In genomic region chr13:34238646-34239290, GRCm38 (mm10) we compare ENCODE assay signal across 9 mouse cellular contexts.
DNase-seq lines count a peak whose midpoint lies in the region; ATAC-seq lines count a peak whose summit lies in the region.
"Had no signal": no experiment of that assay in that cellular context is flagged by ENCODE, and none has a peak within 500 bp of the region (broad histone marks: within the 10 kb centered on the region; RNA-seq: fewer than 3 reads in every experiment).

No protein-coding gene starts in this region.

- no peak overlapping the region for H3K4me2 ChIP-seq in lung, embryonic 16.5 days (ENCODE audit: low read depth, low read length)
- no peak overlapping the region for H3K4me2 ChIP-seq in forebrain, embryonic 15.5 days (replicated peaks)
- H3K4me2 ChIP-seq in liver, embryonic 16.5 days (ENCODE audit: low read depth, low read length): no peak overlapping the region

- H3K9me3 ChIP-seq in lung, embryonic 16.5 days (ENCODE audit: control insufficient read depth, low read length): no peaks in the 10 kb centered on the region
- H3K9me3 ChIP-seq in forebrain, embryonic 15.5 days: no peaks in the 10 kb centered on the region
- no peaks in the 10 kb centered on the region for H3K9me3 ChIP-seq in liver, embryonic 16.5 days (replicated peaks; ENCODE audit: control insufficient read depth, low read length)

- DNase-seq in lung, postnatal 10 days: no peak
- no peak for DNase-seq in adrenal gland, adult 8-10 months
- DNase-seq in heart, adult 11 months: no peak
- no peak for DNase-seq in urinary bladder, adult 2 months (ENCODE audit: low spot score)
- no peak for DNase-seq in layer of hippocampus, postnatal 14 days (ENCODE audit: low spot score in 2 of 2)
- DNase-seq: lung, adult 2 months had no signal

- H3K4me3 ChIP-seq in lung, embryonic 16.5 days (ENCODE audit: low read length): no peak overlapping the region
- H3K4me3 ChIP-seq in forebrain, embryonic 15.5 days: no peak overlapping the region
- no peak overlapping the region for H3K4me3 ChIP-seq in liver, embryonic 16.5 days (ENCODE audit: low read depth, low read length)

- ATAC-seq in lung, embryonic 16.5 days (ENCODE audit: low read depth): peak; percentile 31; the same call in 1 of the 2 replicates
- ATAC-seq in forebrain, embryonic 15.5 days (replicated peaks): peak; percentile 73
- no peak for ATAC-seq in liver, embryonic 16.5 days (ENCODE audit: low read depth)

- no peaks in the 10 kb centered on the region for H3K27me3 ChIP-seq in lung, embryonic 16.5 days (ENCODE audit: control insufficient read depth, insufficient read depth, low read depth, low read length)
- no peaks in the 10 kb centered on the region for H3K27me3 ChIP-seq in forebrain, embryonic 15.5 days
- H3K27me3 ChIP-seq in liver, embryonic 16.5 days (ENCODE audit: control insufficient read depth, insufficient read depth, low read depth, low read length): no peaks in the 10 kb centered on the region

- 22% methylated on average over 14 of the region's 14 CpGs for WGBS in lung, embryonic 16.5 days
- WGBS in forebrain, embryonic 15.5 days: 4% methylated on average over 14 of the region's 14 CpGs
- WGBS in liver, embryonic 16.5 days (ENCODE audit: insufficient replicate concordance): 52% methylated on average over 14 of the region's 14 CpGs

- no peak overlapping the region for H3K9ac ChIP-seq in lung, embryonic 16.5 days (ENCODE audit: low read length)
- H3K9ac ChIP-seq in forebrain, embryonic 15.5 days (replicated peaks): no peak overlapping the region
- H3K9ac ChIP-seq in liver, embryonic 16.5 days (ENCODE audit: low read depth, low read length): no peak overlapping the region

- H3K36me3 ChIP-seq in lung, embryonic 16.5 days (ENCODE audit: control insufficient read depth, insufficient read depth, low read length): no peaks in the 10 kb centered on the region
- no peaks in the 10 kb centered on the region for H3K36me3 ChIP-seq in forebrain, embryonic 15.5 days
- H3K36me3 ChIP-seq in liver, embryonic 16.5 days (ENCODE audit: control insufficient read depth, insufficient read depth): no peaks in the 10 kb centered on the region

- peak overlapping the region; percentile 30; the same call in 1 of the 2 replicates for H3K27ac ChIP-seq in lung, embryonic 16.5 days (ENCODE audit: low read length)
- peak overlapping the region; percentile 77 for H3K27ac ChIP-seq in forebrain, embryonic 15.5 days (replicated peaks)
- peak overlapping the region; percentile 27; the same call in 1 of the 2 replicates for H3K27ac ChIP-seq in liver, embryonic 16.5 days (ENCODE audit: low read length)

- H3K4me1 ChIP-seq in lung, embryonic 16.5 days (replicated peaks; ENCODE audit: control insufficient read depth, insufficient read depth, low read length): peaks cover 9% of the 10 kb centered on the region; the same call in 1 of the 2 replicates
- peaks cover 34% of the 10 kb centered on the region for H3K4me1 ChIP-seq in forebrain, embryonic 15.5 days
- H3K4me1 ChIP-seq in liver, embryonic 16.5 days (ENCODE audit: control insufficient read depth, low read depth, low read length): peaks cover 12% of the 10 kb centered on the region

Comparison
In these comparisons a context has a peak if more than half of its experiments do, and no peak if none do; other contexts are left out.
1. H3K27ac ChIP-seq: peak in every context shown above with its lines; median percentile 77 in forebrain, embryonic 15.5 days; 30 in lung, embryonic 16.5 days; 27 in liver, embryonic 16.5 days.